Mouse (Mus musculus): Measurements from ENCODE around the gene Upb1. TPM values are rescaled to one million over a fixed set of nuclear protein-coding genes. Genes with fewer than 3 reads are reported as not detected.
A peak's percentile ranks its signal among the peaks of the same experiment; 100 is the strongest.

Upb1 gene
- polyA plus RNA-seq, 1 experiment from 2014 or later = 0.39 TPM

- Histone ChIP-seq H3K4me3 (ENCODE audit: low read depth, low read length) (no peak overlapping the region), H3K27me3 (ENCODE audit: control insufficient read depth, insufficient read depth, low read length) (no peaks in the 10 kb centered on the region), H3K27ac (ENCODE audit: low read depth, low read length) (no peak overlapping the region), H3K9ac (ENCODE audit: low read depth, low read length) (no peak overlapping the region), H3K4me2 (no peak overlapping the region), H3K36me3 (ENCODE audit: control insufficient read depth, insufficient read depth, low read length) (no peaks in the 10 kb centered on the region), H3K4me1 (ENCODE audit: control insufficient read depth, insufficient read depth, low read length) (peaks cover 32% of the 10 kb centered on the region), H3K9me3 (replicated peaks; ENCODE audit: control insufficient read depth, low read length) (no peaks in the 10 kb centered on the region)
- 44% methylated on average over 4 of the region's 4 CpGs for WGBS (ENCODE audit: insufficient replicate concordance)
- no peak for ATAC-seq (replicated peaks; ENCODE audit: insufficient number of reproducible peaks, low FRiP score, low TSS enrichment)
Observed at GRCm38 (mm10) chr10:75441800-75442199, 40.9 kb downstream of the Upb1 start.

- Histone ChIP-seq H3K27ac (ENCODE audit: low read depth, low read length) (no peak overlapping the region), H3K36me3 (ENCODE audit: control insufficient read depth, insufficient read depth, low read length) (no peaks in the 10 kb centered on the region), H3K9ac (ENCODE audit: low read depth, low read length) (no peak overlapping the region), H3K4me2 (no peak overlapping the region), H3K27me3 (ENCODE audit: control insufficient read depth, insufficient read depth, low read length) (no peaks in the 10 kb centered on the region), H3K9me3 (replicated peaks; ENCODE audit: control insufficient read depth, low read length) (no peaks in the 10 kb centered on the region), H3K4me3 (ENCODE audit: low read depth, low read length) (no peak overlapping the region), H3K4me1 (ENCODE audit: control insufficient read depth, insufficient read depth, low read length) (peaks cover 31% of the 10 kb centered on the region)
- ATAC-seq (replicated peaks; ENCODE audit: insufficient number of reproducible peaks, low FRiP score, low TSS enrichment) = no peak
- WGBS (ENCODE audit: insufficient replicate concordance) = 78% methylated on average over 4 of the region's 4 CpGs
Observed at GRCm38 (mm10) chr10:75443017-75443416, 42.1 kb downstream of the Upb1 start.

- H3K4me2 ChIP-seq = no peak overlapping the region
- H3K4me1 ChIP-seq (ENCODE audit: control insufficient read depth, insufficient read depth, low read length) = peaks cover 38% of the 10 kb centered on the region
- no peak overlapping the region for H3K4me3 ChIP-seq (ENCODE audit: low read depth, low read length)
- H3K36me3 ChIP-seq (ENCODE audit: control insufficient read depth, insufficient read depth, low read length) = no peaks in the 10 kb centered on the region
- 63% methylated on average over 19 of the region's 19 CpGs for WGBS (ENCODE audit: insufficient replicate concordance)
- H3K27ac ChIP-seq (ENCODE audit: low read depth, low read length) = no peak overlapping the region
- no peak overlapping the region for H3K9ac ChIP-seq (ENCODE audit: low read depth, low read length)
- H3K27me3 ChIP-seq (ENCODE audit: control insufficient read depth, insufficient read depth, low read length) = no peaks in the 10 kb centered on the region
- no peaks in the 10 kb centered on the region for H3K9me3 ChIP-seq (replicated peaks; ENCODE audit: control insufficient read depth, low read length)
- ATAC-seq (replicated peaks; ENCODE audit: insufficient number of reproducible peaks, low FRiP score, low TSS enrichment) = no peak
Observed at GRCm38 (mm10) chr10:75444111-75444826, 43.4 kb downstream of the Upb1 start.

GRCm38 (mm10) chr10:75445030-75445429 lies 44.1 kb downstream of the Upb1 start:
- Histone ChIP-seq H3K4me2 (no peak overlapping the region), H3K27ac (ENCODE audit: low read depth, low read length) (peak overlapping the region; percentile 35; the same call in 1 of the 2 replicates), H3K9ac (ENCODE audit: low read depth, low read length) (no peak overlapping the region), H3K9me3 (replicated peaks; ENCODE audit: control insufficient read depth, low read length) (no peaks in the 10 kb centered on the region), H3K27me3 (ENCODE audit: control insufficient read depth, insufficient read depth, low read length) (no peaks in the 10 kb centered on the region), H3K4me1 (ENCODE audit: control insufficient read depth, insufficient read depth, low read length) (peaks cover 38% of the 10 kb centered on the region), H3K4me3 (ENCODE audit: low read depth, low read length) (no peak overlapping the region), H3K36me3 (ENCODE audit: control insufficient read depth, insufficient read depth, low read length) (no peaks in the 10 kb centered on the region)
- no peak for ATAC-seq (replicated peaks; ENCODE audit: insufficient number of reproducible peaks, low FRiP score, low TSS enrichment)
- 43% methylated on average over 8 of the region's 8 CpGs for WGBS (ENCODE audit: insufficient replicate concordance)

- Histone ChIP-seq H3K9me3 (replicated peaks; ENCODE audit: control insufficient read depth, low read length) (no peaks in the 10 kb centered on the region), H3K4me3 (ENCODE audit: low read depth, low read length) (no peak overlapping the region), H3K36me3 (ENCODE audit: control insufficient read depth, insufficient read depth, low read length) (no peaks in the 10 kb centered on the region), H3K4me1 (ENCODE audit: control insufficient read depth, insufficient read depth, low read length) (peaks cover 49% of the 10 kb centered on the region), H3K27ac (ENCODE audit: low read depth, low read length) (no peak overlapping the region; the same call in 1 of the 2 replicates), H3K27me3 (ENCODE audit: control insufficient read depth, insufficient read depth, low read length) (no peaks in the 10 kb centered on the region), H3K9ac (ENCODE audit: low read depth, low read length) (no peak overlapping the region), H3K4me2 (no peak overlapping the region)
- WGBS (ENCODE audit: insufficient replicate concordance) = 53% methylated on average over 13 of the region's 13 CpGs
- ATAC-seq (replicated peaks; ENCODE audit: insufficient number of reproducible peaks, low FRiP score, low TSS enrichment) = no peak
Observed at GRCm38 (mm10) chr10:75446501-75447083, 45.7 kb downstream of the Upb1 start.

- peaks cover 49% of the 10 kb centered on the region for H3K4me1 ChIP-seq (ENCODE audit: control insufficient read depth, insufficient read depth, low read length)
- H3K4me2 ChIP-seq = no peak overlapping the region
- H3K9me3 ChIP-seq (replicated peaks; ENCODE audit: control insufficient read depth, low read length) = no peaks in the 10 kb centered on the region
- ATAC-seq (replicated peaks; ENCODE audit: insufficient number of reproducible peaks, low FRiP score, low TSS enrichment) = no peak
- H3K9ac ChIP-seq (ENCODE audit: low read depth, low read length) = no peak overlapping the region
- no peak overlapping the region for H3K27ac ChIP-seq (ENCODE audit: low read depth, low read length)
- 78% methylated on average over 11 of the region's 11 CpGs for WGBS (ENCODE audit: insufficient replicate concordance)
- no peaks in the 10 kb centered on the region for H3K27me3 ChIP-seq (ENCODE audit: control insufficient read depth, insufficient read depth, low read length)
- H3K36me3 ChIP-seq (ENCODE audit: control insufficient read depth, insufficient read depth, low read length) = no peaks in the 10 kb centered on the region
- no peak overlapping the region for H3K4me3 ChIP-seq (ENCODE audit: low read depth, low read length)
Observed at GRCm38 (mm10) chr10:75447489-75447888, 46.6 kb downstream of the Upb1 start.

GRCm38 (mm10) chr10:75448806-75449420 lies 48.0 kb downstream of the Upb1 start:
- Histone ChIP-seq H3K9me3 (replicated peaks; ENCODE audit: control insufficient read depth, low read length) (no peaks in the 10 kb centered on the region), H3K4me3 (ENCODE audit: low read depth, low read length) (no peak overlapping the region), H3K27ac (ENCODE audit: low read depth, low read length) (peak overlapping the region; percentile 48), H3K36me3 (ENCODE audit: control insufficient read depth, insufficient read depth, low read length) (no peaks in the 10 kb centered on the region), H3K4me2 (no peak overlapping the region), H3K27me3 (ENCODE audit: control insufficient read depth, insufficient read depth, low read length) (no peaks in the 10 kb centered on the region), H3K9ac (ENCODE audit: low read depth, low read length) (no peak overlapping the region), H3K4me1 (ENCODE audit: control insufficient read depth, insufficient read depth, low read length) (peaks cover 48% of the 10 kb centered on the region)
- WGBS (ENCODE audit: insufficient replicate concordance) = 49% methylated on average over 6 of the region's 6 CpGs
- no peak for ATAC-seq (replicated peaks; ENCODE audit: insufficient number of reproducible peaks, low FRiP score, low TSS enrichment)

GRCm38 (mm10) chr10:75450331-75450730 lies 49.4 kb downstream of the Upb1 start:
- Histone ChIP-seq H3K27me3 (ENCODE audit: control insufficient read depth, insufficient read depth, low read length) (no peaks in the 10 kb centered on the region), H3K4me3 (ENCODE audit: low read depth, low read length) (no peak overlapping the region), H3K4me1 (ENCODE audit: control insufficient read depth, insufficient read depth, low read length) (peaks cover 35% of the 10 kb centered on the region), H3K9me3 (replicated peaks; ENCODE audit: control insufficient read depth, low read length) (no peaks in the 10 kb centered on the region), H3K27ac (ENCODE audit: low read depth, low read length) (no peak overlapping the region; the same call in 1 of the 2 replicates), H3K9ac (ENCODE audit: low read depth, low read length) (no peak overlapping the region), H3K4me2 (no peak overlapping the region), H3K36me3 (ENCODE audit: control insufficient read depth, insufficient read depth, low read length) (no peaks in the 10 kb centered on the region)
- no peak for ATAC-seq (replicated peaks; ENCODE audit: insufficient number of reproducible peaks, low FRiP score, low TSS enrichment)
- 85% methylated on average over 8 of the region's 8 CpGs for WGBS (ENCODE audit: insufficient replicate concordance)

Measured in heart, embryonic 11.5 days (tissue).